Mouse (Mus musculus): ENCODE measurements around the gene AU040320.
A peak's percentile ranks its signal among the peaks of the same experiment; 100 is the strongest.

AU040320 gene

DNA sequence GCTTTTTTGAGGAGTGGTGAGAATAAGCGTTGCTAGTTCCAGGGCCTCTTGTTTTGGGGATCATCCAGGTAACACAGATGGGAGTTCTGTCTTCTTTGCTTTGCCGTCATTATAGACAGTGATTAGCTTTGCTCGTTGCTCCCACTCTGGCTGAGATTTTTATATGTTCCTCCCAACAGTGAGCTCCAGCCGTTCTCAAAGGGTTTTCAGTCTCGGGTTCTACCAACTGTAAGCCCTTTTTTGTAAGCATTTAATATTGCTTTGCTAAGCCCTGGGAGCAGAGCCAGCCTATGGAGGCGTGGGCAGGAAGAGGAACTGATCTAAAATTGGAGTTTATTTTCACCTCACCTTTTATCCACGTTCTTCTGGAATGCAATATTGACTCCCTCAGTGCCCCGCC, 29.7 kb downstream of the AU040320 start:
- no peak for DNase-seq (ENCODE audit: low read depth)

GRCm38 (mm10) chr4:126792341-126793102, 39.2 kb downstream of the AU040320 start:
- DNase-seq (ENCODE audit: low read depth): no peak

DNA sequence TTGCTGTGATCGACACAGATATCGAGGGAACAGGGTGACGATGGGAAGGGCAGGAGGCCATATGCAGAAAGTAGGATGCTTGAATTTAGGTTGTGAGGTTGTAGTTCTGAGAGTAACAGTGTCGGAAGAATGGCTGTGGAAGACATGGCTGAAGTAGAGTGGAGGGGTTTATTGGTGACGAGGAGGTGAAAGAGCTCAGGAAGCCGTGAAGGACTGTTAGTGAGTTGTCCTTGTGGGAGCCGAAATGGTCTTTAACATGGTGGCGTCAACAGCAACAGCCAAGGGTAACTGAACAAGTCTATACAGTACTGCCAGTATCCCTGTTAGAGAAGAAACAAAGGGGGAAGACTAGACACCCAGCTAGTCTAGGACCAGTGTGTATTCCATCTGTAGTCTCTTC, 48.8 kb downstream of the AU040320 start:
- DNase-seq (ENCODE audit: low read depth): no peak

DNA sequence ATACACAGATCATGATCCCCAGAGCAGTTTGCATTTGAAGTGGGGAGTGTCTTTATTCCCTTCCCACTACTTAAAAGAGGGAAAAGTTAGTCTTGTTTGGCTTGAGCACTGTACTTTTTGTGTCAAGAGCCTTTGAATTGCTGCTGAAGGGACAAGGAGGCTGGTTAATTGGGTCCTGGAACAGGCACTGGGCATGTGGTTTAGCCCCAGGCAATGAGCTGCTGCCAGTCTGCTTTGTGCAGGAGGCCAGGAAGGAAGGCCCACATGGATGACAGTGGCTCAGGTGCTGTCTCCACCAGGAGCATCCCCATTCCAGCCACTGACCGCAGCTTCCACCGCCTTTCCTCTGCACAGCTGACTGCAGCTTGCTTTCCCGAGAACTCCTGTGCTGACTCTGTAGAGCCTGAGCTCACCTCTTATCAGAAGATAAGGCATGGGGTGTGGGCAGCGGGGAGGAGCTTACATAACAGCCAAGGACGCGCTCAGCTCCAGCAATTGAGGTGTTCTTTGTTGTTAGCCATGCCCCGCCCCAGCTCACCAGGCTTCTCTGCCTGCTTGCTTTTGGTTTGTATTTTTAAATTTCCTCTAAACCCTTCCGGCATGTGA, 50.0 kb downstream of the AU040320 start:
- DNase-seq (ENCODE audit: low read depth): no peak

GRCm38 (mm10) chr4:126805741-126806140, 52.4 kb downstream of the AU040320 start:
- no peak for DNase-seq (ENCODE audit: low read depth)

- no peak for DNase-seq (ENCODE audit: low read depth)
These were observed 53.5 kb downstream of the AU040320 start for GRCm38 (mm10) chr4:126806692-126807427.

GRCm38 (mm10) chr4:126810566-126810965, 57.2 kb downstream of the AU040320 start:
- no peak for DNase-seq (ENCODE audit: low read depth)

DNA sequence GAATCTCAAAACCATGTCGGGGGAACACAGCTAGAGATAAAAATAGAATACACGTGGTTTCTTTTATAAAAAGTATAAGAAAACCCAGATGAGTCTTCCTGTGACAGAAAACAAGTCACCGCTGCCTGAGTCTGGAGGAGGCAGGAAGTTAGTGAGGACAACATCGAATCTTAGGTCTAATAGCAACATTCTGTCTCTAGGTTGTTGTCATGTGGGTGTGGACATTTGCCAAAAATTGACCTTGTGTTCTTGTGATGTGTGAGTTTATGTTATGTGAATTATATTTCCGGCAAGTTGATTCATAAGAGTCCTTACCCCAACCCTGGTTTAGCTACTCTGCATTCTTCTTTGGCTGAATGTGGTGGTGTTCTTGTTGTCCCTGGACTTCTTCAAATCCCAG, 59.9 kb downstream of the AU040320 start:
- DNase-seq (ENCODE audit: low read depth): peak; percentile 36

DNA sequence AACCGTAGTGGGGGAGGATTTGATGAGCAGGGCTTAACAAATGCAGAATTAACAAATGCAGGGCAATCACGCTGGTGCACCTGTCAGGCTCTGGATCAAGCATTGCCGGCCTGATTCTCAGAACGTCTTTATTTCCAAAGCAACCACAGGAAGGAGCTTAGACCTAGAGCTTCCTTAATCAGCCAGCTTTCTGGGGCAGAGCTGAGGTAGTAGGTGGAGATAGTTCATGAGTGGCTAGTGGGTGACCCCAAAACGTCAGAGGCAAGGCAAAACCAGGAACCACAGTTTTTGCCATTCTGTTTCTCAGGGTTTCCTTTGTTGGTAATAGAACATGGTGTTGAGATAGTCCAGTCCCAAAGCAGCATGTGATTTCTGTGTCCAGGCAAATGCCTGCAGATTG, 61.5 kb downstream of the AU040320 start:
- DNase-seq (ENCODE audit: low read depth): peak; percentile 64

DNA sequence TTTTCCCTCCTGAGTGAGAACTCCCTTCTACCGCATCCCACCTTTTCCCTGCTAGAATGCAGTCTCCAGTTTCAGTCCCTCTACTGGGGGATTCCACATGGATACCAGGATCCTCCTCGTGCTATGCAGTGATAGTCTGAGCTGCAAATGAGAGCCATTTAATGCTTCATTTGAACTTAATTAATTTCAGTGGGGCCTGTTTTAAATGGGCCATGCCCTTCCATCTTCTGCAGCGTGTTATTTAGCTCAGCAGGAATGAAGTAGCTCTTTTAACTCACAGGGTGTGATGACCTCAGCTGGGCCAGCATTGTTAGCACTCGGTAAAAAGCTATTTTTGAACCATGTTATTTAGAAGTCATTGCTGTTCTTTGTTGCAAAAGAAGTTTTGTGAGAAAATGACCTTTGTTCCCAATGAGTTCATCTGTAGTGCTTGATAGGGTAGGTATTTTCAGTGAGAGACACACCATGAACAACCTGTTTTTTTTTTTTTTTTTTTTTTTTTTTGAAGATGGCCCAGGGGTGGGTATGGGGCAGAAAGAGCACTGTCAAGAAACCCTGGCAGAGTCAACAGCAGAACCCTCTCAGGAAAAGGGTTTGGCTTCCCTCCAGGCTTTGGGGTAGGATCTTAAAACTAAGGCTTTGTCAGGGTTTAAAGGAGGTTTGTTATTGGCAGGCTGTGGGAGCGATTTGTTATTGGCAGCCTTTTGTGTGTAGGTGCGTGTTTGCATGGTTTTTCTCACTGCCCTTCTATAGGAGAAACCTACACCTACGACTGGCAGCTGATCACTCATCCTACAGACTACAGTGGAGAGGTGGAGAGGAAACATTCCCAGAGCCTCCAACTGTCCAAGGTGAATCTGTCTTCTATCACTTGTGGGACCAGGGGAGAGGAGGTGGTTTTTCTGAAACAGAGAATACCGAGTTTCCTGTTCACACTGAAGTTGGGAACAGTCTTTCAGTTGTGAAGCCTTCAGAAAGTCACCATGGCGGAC, 69.8 kb downstream of the AU040320 start:
- peak; percentile 24 for DNase-seq (ENCODE audit: low read depth)

DNA sequence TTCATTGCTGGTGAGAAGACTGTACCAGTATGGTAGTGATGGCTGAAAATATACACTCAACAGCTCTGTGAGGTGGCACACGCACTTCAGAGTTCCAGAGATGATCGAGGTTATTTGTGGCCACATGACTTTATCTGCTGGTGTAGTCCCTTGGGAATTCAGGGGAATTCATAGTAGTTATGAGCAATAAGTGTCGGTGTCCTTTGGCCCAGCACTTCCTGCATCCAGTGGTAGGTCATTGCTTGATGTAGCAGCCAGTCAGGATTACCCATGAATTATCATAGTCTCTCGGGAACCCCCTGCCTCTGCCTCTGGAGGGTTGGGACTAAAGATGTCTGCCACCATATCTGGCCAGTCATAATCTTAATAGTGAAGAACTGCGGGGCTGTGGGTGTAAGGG, 70.6 kb downstream of the AU040320 start:
- DNase-seq (ENCODE audit: low read depth): no peak

GRCm38 (mm10) chr4:126831122-126831521, 77.8 kb downstream of the AU040320 start:
- no peak for DNase-seq (ENCODE audit: low read depth)

DNA sequence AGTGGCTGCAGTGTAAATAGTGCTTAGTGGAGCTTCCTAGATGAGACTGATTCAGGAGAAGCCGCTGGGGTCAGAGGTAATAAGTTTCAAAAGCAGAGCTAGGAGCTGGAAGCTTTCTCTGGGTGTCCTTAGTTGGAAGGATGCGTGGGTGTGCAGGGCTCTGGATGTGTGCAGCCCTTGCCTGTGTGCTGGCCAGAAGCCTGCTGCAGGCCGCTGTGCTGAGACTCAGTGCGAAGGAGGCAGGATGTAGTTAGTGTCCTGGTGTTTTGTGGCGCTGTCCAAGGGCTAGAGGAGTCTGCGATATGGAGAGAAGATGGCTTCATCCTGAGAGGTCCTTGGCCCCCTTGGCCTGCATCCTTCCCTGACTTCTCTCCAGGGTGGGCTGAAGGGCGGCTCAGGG, 85.5 kb downstream of the AU040320 start:
- no peak for DNase-seq (ENCODE audit: low read depth)

DNA sequence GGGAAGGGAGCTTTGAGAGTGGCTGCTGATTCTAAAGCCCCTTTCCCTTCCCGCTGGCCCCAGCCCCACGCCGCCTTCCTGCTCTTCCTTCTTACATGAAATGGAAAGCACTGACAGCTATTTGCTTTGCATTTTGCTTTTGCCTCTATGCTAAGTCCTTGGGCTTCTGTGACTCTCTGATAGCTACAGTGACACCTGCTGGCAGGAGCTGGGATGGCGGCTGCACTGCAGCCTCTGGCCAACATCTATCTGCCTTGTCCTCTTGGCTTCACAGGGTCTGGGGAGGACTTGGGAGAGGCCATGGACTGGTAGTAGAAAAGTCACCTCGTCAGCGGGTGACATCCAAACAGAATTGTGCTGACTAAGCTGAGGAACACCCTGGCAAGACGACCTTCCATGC, 86.5 kb downstream of the AU040320 start:
- peak; percentile 79 for DNase-seq (ENCODE audit: low read depth)

DNA sequence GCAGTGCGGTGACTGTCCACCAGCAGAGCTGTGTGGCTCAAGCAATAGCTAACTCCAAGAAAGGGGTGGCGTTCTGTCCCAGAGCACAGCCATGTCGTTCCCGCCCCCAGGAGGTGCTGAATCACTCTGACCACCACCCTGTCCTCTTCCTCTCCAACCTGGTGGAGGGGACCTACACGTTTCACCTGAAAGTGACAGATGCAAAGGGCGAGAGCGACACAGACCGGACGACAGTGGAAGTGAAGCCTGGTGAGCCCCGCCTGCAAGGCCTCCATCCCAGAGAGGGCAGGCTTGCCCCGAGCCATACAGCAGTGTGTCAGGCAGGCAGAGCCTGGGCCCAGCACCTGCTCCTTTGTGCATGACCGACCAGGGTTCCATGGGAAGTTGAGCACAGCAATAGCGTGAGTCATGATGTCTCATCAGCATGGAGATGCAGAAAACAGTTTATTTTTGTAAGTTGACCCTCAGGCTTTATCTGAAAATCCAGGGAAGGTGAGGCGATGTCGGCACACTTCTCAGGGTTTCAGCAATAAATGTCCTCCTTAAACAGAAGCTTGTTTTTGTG, 87.7 kb downstream of the AU040320 start:
- peak; percentile 37 for DNase-seq (ENCODE audit: low read depth)

GRCm38 (mm10) chr4:126842911-126843310, 89.6 kb downstream of the AU040320 start:
- no peak for DNase-seq (ENCODE audit: low read depth)

- no peak for DNase-seq (ENCODE audit: low read depth)
These were observed 92.3 kb downstream of the AU040320 start for GRCm38 (mm10) chr4:126845664-126846063.

DNA sequence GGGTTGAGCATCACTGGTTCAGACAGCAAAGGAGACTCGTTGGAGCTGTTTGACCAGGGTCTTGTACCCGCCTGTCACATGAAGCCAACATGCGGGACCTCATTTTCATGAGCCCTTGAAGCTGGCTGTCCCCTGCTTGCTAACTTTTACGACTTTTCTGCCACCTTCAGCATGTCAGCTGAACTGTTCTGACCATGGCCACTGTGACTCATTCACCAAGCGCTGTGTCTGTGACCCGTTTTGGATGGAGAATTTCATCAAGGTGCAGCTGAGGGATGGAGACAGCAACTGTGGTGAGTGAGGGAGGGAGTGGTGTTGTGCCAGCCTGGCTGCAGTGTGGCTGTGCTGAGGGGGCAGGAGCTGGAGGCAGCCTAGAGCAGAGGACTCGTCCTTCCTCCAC, 93.6 kb downstream of the AU040320 start:
- no peak for DNase-seq (ENCODE audit: low read depth)

DNA sequence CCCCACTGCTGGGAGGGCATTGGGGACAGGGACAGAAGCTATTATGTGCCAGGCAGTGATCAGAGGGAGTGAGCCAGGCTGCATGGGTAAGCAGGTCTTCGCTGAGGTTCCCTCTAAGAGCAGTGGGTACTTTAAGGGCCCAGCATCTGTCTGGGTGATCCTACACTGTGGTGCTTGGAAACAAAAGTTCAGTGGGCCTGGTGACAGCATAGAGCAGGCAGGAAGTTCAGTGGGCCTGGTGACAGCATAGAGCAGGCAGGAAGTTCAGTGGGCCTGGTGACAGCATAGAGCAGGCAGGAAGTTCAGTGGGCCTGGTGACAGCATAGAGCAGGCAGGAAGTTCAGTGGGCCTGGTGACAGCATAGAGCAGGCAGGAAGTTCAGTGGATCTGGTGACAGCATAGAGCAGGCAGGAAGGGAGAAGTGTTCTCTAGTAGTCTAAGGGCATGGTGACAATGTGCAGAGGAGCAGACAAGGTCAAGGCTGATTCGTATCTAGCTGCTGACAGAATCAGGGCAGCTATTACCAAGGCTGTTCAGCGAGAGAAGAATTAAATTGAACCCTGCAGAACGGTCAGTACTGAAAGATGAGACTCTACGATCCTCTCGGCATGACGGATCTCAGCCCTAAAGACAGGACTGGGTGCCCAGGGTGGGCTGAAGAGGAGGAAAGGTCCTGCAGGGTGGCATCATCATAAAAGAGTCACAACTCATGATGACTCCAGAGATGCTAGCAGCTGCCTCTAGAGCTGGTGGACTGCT, 96.9 kb downstream of the AU040320 start:
- DNase-seq (ENCODE audit: low read depth): peak; percentile 56

- DNase-seq (ENCODE audit: low read depth): no peak
These were observed 97.4 kb downstream of the AU040320 start for GRCm38 (mm10) chr4:126850778-126851080.

- no peak for DNase-seq (ENCODE audit: low read depth)
These were observed 99.6 kb downstream of the AU040320 start for GRCm38 (mm10) chr4:126852971-126853370.
